Mouse (Mus musculus) midbrain, embryonic 13.5 days (tissue): ENCODE data around the gene Cnn3. TPM values are rescaled to one million over a fixed set of nuclear protein-coding genes. Genes with fewer than 3 reads are reported as not detected.

Experiments
- ATAC-seq: fragments of 200-750 bp; cut with Nextera tagmentation; 2 replicates; pipeline ENCODE4 v1.8.0; 2017; ENCODE audit warnings: mild to moderate bottlenecking, moderate TSS enrichment, moderate library complexity
- H3K27ac ChIP-seq: fragments of 300-500 bp; sonication (generic); 2 replicates; pipeline ENCODE4 v1.5.1; 2015; ENCODE audit warnings: inconsistent platforms, mild to moderate bottlenecking, moderate library complexity
- H3K27me3 ChIP-seq: fragments of 300-500 bp; sonication (generic); 2 replicates; pipeline ENCODE4 v1.6.1; 2015; ENCODE audit warnings: mild to moderate bottlenecking, inconsistent platforms
- H3K36me3 ChIP-seq: fragments of 300-500 bp; sonication (generic); 2 replicates; pipeline ENCODE4 v1.6.1; 2015; ENCODE audit warnings: mild to moderate bottlenecking, inconsistent platforms
- H3K4me1 ChIP-seq: fragments of 300-500 bp; sonication (generic); replicated peaks from 2 replicates; pipeline ENCODE4 v1.6.1; 2015; ENCODE audit warnings: inconsistent platforms
- H3K4me2 ChIP-seq: fragments of 300-500 bp; sonication (generic); replicated peaks from 2 replicates; pipeline ENCODE4 v1.6.1; 2015; ENCODE audit warnings: moderate library complexity, mild to moderate bottlenecking, inconsistent platforms
- H3K4me3 ChIP-seq: fragments of 300-500 bp; sonication (generic); replicated peaks from 2 replicates; pipeline ENCODE4 v1.5.1; 2015; ENCODE audit warnings: mild to moderate bottlenecking, inconsistent platforms
- H3K9ac ChIP-seq: fragments of 300-500 bp; sonication (generic); replicated peaks from 2 replicates; pipeline ENCODE4 v1.6.1; 2015; ENCODE audit warnings: mild to moderate bottlenecking, inconsistent platforms
- H3K9me3 ChIP-seq: fragments of 300-500 bp; sonication (generic); 2 replicates; pipeline ENCODE4 v1.6.1; 2016; ENCODE audit warnings: mild to moderate bottlenecking, inconsistent platforms
- WGBS: fragments of 180-500 bp; shearing (Covaris S2); methylation state at CpG from one replicate; pipeline ENCODE4 v1.1.7; 2015; 5-methylcytosine and 5-hydroxymethylcytosine counted together
- polyA plus RNA-seq: library from polyadenylated mRNA; unstranded; fragments of >200 nt; fragmentation: Nextera tagmentation; extraction: Ambion mirVana; gene quantifications from 2 replicates; pipeline ENCODE4 v1.2.1, GENCODE M21; 2015

Cnn3 gene
- polyA plus RNA-seq: 703 and 728 TPM in 2 replicates

- WGBS: 2% methylated on average over 53 of the region's 66 CpGs
- no peaks in the 10 kb centered on the region for H3K9me3 ChIP-seq
- H3K36me3 ChIP-seq: no peaks in the 10 kb centered on the region
- H3K4me3 ChIP-seq: peak within 1 kb of the TSS; percentile 95
- peak; percentile 92 for ATAC-seq
- H3K4me2 ChIP-seq: peak within 1 kb of the TSS; percentile 75
- peak within 1 kb of the TSS; percentile 99 for H3K9ac ChIP-seq
- peaks cover 9% of the 10 kb centered on the region for H3K27me3 ChIP-seq
- peak within 1 kb of the TSS; percentile 99 for H3K27ac ChIP-seq
- H3K4me1 ChIP-seq: peaks cover 40% of the 10 kb centered on the region
Measured at GRCm38 (mm10) chr3:121425861-121426620, at the start of gene Cnn3. TSS of gene Cnn3 (plus strand) at chr3:121426497.

GRCm38 (mm10) chr3:121378708-121379612 lies 47.3 kb upstream of the Cnn3 start:
- no peak overlapping the region for H3K9ac ChIP-seq
- no peaks in the 10 kb centered on the region for H3K9me3 ChIP-seq
- no peak overlapping the region for H3K27ac ChIP-seq
- no peaks in the 10 kb centered on the region for H3K27me3 ChIP-seq
- no peak overlapping the region for H3K4me3 ChIP-seq
- H3K36me3 ChIP-seq: no peaks in the 10 kb centered on the region
- no peak overlapping the region for H3K4me2 ChIP-seq
- 48% methylated on average over 15 of the region's 15 CpGs for WGBS
- H3K4me1 ChIP-seq: no peaks in the 10 kb centered on the region
- ATAC-seq: no peak

GRCm38 (mm10) chr3:121379699-121380098 lies 46.6 kb upstream of the Cnn3 start:
- H3K36me3 ChIP-seq: no peaks in the 10 kb centered on the region
- no peak overlapping the region for H3K9ac ChIP-seq
- H3K9me3 ChIP-seq: no peaks in the 10 kb centered on the region
- H3K4me3 ChIP-seq: no peak overlapping the region
- no peak overlapping the region for H3K27ac ChIP-seq
- H3K4me2 ChIP-seq: no peak overlapping the region
- no peak for ATAC-seq
- H3K27me3 ChIP-seq: no peaks in the 10 kb centered on the region
- H3K4me1 ChIP-seq: no peaks in the 10 kb centered on the region
- 84% methylated on average over 5 of the region's 5 CpGs for WGBS

GRCm38 (mm10) chr3:121387471-121388009 lies 38.8 kb upstream of the Cnn3 start:
- no peak overlapping the region for H3K4me3 ChIP-seq
- no peaks in the 10 kb centered on the region for H3K36me3 ChIP-seq
- H3K27ac ChIP-seq: no peak overlapping the region
- peaks cover 16% of the 10 kb centered on the region for H3K4me1 ChIP-seq
- H3K9me3 ChIP-seq: no peaks in the 10 kb centered on the region
- WGBS: 71% methylated on average over 3 of the region's 3 CpGs
- no peak overlapping the region for H3K9ac ChIP-seq
- H3K27me3 ChIP-seq: 0 out of 2 replicates have a peak, but pooled peaks cover 4% of the 10 kb centered on the region
- no peak overlapping the region for H3K4me2 ChIP-seq
- ATAC-seq: no peak

GRCm38 (mm10) chr3:121389366-121389765 lies 36.9 kb upstream of the Cnn3 start:
- Histone ChIP-seq H3K36me3 (no peaks in the 10 kb centered on the region), H3K4me1 (peaks cover 16% of the 10 kb centered on the region), H3K27ac (no peak overlapping the region), H3K9me3 (no peaks in the 10 kb centered on the region), H3K4me3 (no peak overlapping the region), H3K9ac (no peak overlapping the region), H3K4me2 (no peak overlapping the region), H3K27me3 (0 out of 2 replicates have a peak, but pooled peaks cover 4% of the 10 kb centered on the region)
- no peak for ATAC-seq
- WGBS: 80% methylated on average over 8 of the region's 8 CpGs

GRCm38 (mm10) chr3:121389860-121390530 lies 36.3 kb upstream of the Cnn3 start:
- H3K4me2 ChIP-seq: peak overlapping the region; percentile 46
- H3K9me3 ChIP-seq: no peaks in the 10 kb centered on the region
- H3K9ac ChIP-seq: no peak overlapping the region; the same call in 1 of the 2 replicates
- 14% methylated on average over 17 of the region's 17 CpGs for WGBS
- H3K36me3 ChIP-seq: no peaks in the 10 kb centered on the region
- H3K4me1 ChIP-seq: peaks cover 16% of the 10 kb centered on the region
- H3K4me3 ChIP-seq: peak overlapping the region; percentile 22
- 0 out of 2 replicates have a peak, but pooled peaks cover 4% of the 10 kb centered on the region for H3K27me3 ChIP-seq
- peak; percentile 85 for ATAC-seq
- peak overlapping the region; percentile 48 for H3K27ac ChIP-seq

- Histone ChIP-seq H3K27ac (peak overlapping the region; percentile 48; the same call in 1 of the 2 replicates), H3K4me1 (peaks cover 16% of the 10 kb centered on the region), H3K27me3 (0 out of 2 replicates have a peak, but pooled peaks cover 4% of the 10 kb centered on the region), H3K4me3 (no peak overlapping the region), H3K9ac (no peak overlapping the region), H3K9me3 (no peaks in the 10 kb centered on the region), H3K4me2 (peak overlapping the region; percentile 46; the same call in 1 of the 2 replicates), H3K36me3 (no peaks in the 10 kb centered on the region)
- peak; percentile 77 for ATAC-seq
- 48% methylated on average over 7 of the region's 7 CpGs for WGBS
Measured at GRCm38 (mm10) chr3:121390724-121391123, 35.6 kb upstream of the Cnn3 start.

- ATAC-seq: no peak
- H3K36me3 ChIP-seq: no peaks in the 10 kb centered on the region
- no peak overlapping the region for H3K9ac ChIP-seq
- H3K9me3 ChIP-seq: no peaks in the 10 kb centered on the region
- H3K27me3 ChIP-seq: no peaks in the 10 kb centered on the region
- 90% methylated on average over 16 of the region's 16 CpGs for WGBS
- no peak overlapping the region for H3K27ac ChIP-seq
- H3K4me1 ChIP-seq: peaks cover 2% of the 10 kb centered on the region; the same call in 1 of the 2 replicates
- no peak overlapping the region for H3K4me2 ChIP-seq
- no peak overlapping the region for H3K4me3 ChIP-seq
Measured at GRCm38 (mm10) chr3:121395588-121396295, 30.6 kb upstream of the Cnn3 start.

- ATAC-seq: no peak
- Histone ChIP-seq H3K4me2 (no peak overlapping the region), H3K9me3 (no peaks in the 10 kb centered on the region), H3K27me3 (no peaks in the 10 kb centered on the region), H3K27ac (no peak overlapping the region), H3K9ac (no peak overlapping the region), H3K4me1 (no peaks in the 10 kb centered on the region), H3K36me3 (no peaks in the 10 kb centered on the region), H3K4me3 (no peak overlapping the region)
- 79% methylated on average over 7 of the region's 7 CpGs for WGBS
Measured at GRCm38 (mm10) chr3:121396561-121396960, 29.7 kb upstream of the Cnn3 start.

- Histone ChIP-seq H3K27me3 (no peaks in the 10 kb centered on the region), H3K4me2 (no peak overlapping the region), H3K9ac (no peak overlapping the region), H3K4me3 (no peak overlapping the region), H3K9me3 (no peaks in the 10 kb centered on the region), H3K27ac (no peak overlapping the region), H3K36me3 (no peaks in the 10 kb centered on the region), H3K4me1 (no peaks in the 10 kb centered on the region)
- 77% methylated on average over 6 of the region's 6 CpGs for WGBS
- no peak for ATAC-seq
Measured at GRCm38 (mm10) chr3:121397007-121397406, 29.3 kb upstream of the Cnn3 start.

GRCm38 (mm10) chr3:121401384-121401783 lies 24.9 kb upstream of the Cnn3 start:
- Histone ChIP-seq H3K36me3 (no peaks in the 10 kb centered on the region), H3K27ac (no peak overlapping the region), H3K4me2 (no peak overlapping the region), H3K4me1 (no peaks in the 10 kb centered on the region), H3K27me3 (no peaks in the 10 kb centered on the region), H3K9me3 (no peaks in the 10 kb centered on the region), H3K4me3 (no peak overlapping the region), H3K9ac (no peak overlapping the region)
- no peak for ATAC-seq
- 87% methylated on average over 4 of the region's 4 CpGs for WGBS
